Mouse (Mus musculus) cerebellum, adult 18-20 months (tissue): Measurements from ENCODE around the gene Patz1.

Experiments
- DNase-seq, 2 experiments: peaks; one replicate each; pipeline ENCODE4 v3.0.0; 2021

The Patz1 gene

DNA sequence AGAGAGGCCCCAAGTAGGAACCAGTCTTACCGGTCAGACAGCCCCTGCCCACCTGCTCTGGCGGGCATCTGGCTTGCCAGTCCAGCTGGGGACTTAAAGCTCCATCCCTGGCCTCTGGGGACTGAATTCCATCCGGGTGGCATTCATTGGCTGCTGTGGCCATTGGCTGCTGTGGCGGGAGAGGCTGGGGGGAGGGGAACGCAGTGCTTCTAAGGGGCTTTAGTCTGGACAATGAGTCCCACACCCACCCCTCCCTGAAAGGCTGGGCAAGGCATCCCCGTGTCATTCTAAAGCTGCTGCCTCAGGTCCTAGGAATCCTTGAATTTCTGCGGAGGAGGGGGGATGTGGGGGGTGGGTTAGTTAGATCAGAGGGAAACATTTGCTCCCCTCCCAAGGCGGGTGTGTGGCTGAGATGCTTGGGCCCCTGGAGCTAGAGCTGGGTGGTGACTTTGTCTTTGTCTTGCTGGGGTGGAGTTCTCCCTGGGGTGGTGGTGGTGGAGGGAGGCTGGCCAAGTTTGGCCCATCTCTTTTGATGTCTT lies 4.1 kb downstream of the Patz1 start:
- peak; percentile 32 for DNase-seq

DNA sequence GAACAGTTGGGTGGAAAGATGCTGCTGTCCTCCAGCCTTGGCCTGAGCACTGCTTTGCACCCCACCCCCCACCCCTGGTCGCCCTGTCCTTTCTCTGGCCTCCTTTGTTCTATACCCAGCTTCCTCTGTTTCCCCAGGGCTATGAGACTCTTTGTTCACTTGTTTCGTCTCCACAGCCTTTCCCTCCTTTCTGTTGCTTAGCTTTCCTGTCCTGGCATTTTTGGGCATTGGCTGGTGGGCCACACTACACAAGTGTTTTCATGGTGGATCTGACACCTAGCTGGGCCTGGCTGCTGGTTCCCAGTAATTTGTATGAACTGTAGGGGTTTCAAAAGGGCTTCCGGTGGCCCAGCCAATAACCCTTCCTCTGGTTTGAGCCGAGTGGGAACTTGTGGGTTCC lies 4.7 kb downstream of the Patz1 start:
- no peak for DNase-seq

DNA sequence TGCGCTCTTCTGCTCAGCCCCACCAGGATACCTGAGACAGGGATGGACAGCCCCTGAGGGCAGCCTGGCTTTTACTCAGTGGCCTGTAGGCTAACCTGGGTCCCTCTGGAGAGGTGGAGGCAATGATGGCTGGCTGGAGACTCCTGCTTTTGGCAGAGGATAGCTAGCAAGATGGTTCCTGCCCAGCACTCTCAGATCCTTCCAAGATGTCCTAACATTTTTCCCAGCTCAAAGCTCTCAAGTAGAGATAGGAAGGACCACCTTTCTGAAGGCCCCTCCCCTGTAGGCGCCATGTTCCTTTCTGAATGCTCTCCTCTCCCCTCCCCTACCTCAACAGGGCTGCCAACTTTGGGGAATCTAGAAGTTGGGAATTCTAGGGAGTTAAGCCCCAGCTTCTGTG lies 6.0 kb downstream of the Patz1 start:
- no peak for DNase-seq

DNA sequence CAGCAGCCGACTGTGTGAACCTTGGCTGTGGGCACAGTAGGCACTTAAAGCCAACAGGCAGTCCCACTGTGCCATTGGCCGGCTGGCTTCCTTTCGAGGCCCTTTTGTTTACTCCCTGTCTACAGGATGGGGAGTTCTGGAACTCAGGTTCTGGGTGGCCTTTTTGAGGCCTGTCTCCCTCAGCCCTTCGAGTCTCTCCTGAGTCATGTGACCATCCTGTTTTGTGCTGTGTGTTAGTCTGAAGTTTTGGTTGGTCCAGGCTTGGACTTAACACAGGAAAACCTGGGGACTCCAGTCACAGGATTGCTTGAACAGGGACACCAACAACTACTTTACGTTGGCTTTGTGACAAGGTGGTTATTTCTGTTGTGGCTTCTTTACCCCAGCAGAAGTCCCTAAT lies 7.4 kb downstream of the Patz1 start:
- no peak for DNase-seq

DNA sequence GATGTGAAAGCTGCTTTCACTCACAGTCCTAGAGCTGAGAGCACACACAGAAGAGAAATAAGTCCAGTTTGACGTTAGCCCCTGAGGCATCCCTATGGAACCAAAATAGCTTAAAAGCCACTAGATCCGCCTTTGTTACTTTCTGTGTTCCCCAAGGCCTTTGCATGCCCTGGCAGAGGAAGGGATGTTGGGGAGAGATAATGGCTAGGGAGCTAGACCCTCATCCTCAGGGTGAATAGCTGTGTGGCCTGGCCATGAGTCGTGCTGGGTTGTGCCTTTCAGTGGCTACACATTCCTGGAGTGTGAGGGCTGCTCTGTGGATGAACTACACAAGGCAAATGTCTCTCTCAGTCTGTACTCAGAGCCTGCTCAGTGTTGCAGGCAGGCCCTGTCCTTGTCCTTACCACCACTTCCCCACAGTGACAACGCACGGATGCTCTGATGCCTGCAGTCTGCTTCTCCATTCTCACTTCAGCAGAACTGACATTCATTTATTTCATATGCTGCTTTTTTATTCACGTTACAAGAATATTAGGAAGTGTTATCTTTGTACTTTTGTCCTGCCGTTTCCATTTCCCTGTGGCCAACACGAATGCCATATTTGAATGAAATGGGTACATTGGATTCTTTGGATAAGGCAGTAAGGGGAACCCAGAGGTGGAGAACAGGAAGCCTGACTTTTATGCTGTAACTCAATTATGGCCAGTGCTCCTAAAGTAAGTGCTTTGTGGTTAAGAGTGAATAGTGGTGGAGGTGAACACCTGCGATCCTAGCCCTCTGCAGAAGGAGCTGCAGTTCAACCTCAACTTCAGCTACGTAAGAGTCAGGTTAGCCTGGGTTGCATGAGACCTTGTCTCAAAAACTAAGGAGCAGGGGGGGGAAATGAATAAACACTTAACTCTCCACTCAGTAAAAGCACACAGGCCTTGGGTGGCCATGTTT lies 9.5 kb downstream of the Patz1 start:
- no peak for DNase-seq

DNA sequence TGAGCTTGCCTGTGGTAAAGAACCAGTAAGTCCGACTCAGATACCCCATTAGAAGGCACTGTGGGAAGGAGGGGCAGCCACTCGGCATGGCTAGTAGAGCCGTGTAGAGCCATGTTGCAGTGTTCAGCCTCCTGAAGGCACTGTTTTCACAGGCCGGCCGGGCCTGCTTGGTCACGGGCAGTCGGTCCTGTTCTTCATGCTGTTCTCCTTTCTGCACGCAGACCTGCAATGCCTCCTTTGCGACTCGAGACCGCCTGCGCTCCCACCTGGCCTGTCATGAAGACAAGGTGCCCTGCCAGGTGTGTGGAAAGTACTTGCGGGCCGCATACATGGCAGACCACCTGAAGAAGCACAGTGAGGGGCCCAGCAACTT lies 10.1 kb downstream of the Patz1 start:
- no peak for DNase-seq

DNA sequence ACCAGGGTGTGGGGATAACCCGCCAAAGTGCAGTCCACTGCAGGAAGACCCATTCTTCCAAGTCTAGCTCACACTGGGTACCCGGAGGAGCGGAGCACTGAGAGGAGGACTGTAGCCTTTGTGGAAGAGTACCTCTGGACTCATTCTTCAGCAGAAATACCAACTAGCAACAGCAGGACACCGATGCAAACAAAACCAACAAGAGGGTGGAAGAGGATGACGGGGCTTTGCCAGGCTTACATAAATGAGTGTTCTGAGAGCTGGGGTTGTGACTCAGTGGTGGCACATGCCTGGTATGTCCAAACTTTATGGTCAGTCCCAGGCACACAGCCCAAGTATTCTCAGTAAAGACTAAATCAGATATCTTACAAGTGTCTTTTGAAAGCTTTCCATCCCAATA lies 12.4 kb downstream of the Patz1 start:
- DNase-seq = no peak

DNA sequence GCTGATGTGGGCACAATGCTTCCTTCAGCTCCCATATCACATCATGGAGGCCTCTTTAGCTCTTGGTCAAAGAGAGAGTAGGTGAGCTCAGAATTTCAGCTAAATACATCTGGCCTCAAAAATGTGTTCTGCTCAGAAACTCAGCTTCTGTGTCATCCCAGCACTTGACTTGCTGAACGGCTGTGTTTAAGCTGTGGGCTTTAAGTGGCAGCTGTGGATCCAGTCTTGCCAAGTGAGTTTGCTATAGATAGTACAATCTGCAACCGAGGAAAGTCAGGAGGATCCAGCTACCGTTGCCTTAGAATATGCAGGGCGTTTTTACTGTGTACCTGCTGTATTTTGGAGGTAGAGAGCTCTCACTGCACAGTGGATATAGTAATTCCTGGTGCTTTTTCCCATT lies 13.7 kb downstream of the Patz1 start:
- no peak for DNase-seq

DNA sequence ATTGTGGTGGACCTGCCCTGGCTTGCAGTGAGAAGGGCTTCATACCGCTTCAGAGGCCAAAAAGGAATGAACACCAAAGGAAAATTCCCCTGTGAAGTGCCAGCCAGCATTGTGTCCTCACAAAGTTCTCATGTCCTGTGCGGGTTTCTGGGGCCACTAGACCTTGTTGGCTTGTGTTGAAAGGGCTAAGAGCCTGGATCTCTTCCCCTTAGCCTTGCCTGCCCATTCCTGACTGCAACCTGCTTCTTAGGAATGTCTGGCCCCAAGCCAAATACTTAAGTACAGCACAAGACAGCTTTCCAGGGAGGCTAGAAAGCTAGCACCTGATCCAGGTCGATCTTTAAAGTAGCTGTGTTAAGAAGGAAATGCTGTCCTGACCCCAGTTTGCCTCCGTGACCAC lies 14.1 kb downstream of the Patz1 start:
- no peak for DNase-seq

DNA sequence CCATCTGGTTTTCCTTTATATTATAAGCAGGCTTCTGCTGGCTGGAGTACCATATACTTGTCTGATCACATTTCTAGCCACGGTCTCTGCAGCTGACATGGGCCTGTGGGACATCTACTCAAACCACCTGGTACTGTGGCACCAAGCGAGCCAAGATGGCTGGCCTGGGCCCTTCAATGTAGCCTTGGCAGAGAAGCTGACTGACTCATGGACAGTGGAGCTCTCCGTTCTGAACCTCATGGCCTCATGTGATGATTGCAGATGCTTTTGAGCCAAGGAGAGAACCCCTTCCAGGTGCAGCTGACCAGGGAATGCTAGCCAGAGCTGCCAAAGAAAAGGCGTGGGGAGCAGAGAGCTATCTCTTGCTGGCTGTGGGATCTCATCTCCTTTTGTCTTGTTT lies 17.1 kb downstream of the Patz1 start:
- DNase-seq = peak in 1 of 2 experiments; percentile 21

DNA sequence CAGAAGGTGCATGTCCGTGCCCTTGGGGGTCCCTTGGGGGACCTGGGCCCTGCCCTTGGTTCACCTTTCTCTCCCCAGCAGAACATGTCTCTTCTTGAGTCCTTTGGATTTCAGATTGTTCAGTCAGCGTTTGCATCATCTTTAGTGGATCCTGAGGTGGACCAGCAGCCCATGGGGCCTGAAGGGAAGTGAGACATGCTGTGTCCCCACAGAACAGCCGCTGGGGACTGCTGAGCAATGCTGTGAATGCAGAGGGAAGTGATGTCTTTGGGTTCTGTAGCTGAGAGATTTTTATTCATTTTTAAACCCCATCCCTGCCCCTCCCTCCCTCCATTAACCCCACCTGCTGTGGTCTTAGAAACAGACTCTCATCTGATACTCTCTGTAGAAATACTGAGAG lies 19.2 kb downstream of the Patz1 start:
- no peak for DNase-seq

DNA sequence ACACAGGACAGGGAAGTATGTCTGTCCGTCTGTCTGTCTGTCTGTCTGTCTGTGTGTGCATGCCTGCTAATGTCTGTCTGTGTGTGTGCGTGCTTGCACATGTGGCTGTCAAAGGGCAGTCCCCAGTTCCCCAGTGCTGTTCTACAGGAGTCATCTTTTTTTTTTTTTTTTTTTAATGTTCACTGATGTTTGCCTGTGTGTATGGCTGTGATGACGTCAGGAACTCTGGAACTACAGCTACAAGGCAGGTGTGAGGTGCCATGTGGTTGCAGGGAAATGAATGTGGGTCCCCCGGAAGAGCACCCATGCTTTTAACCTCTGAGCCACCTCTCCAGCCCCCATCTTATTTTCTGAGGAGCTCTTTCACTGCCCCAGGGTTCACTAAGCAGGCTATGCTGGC lies 21.2 kb downstream of the Patz1 start:
- DNase-seq = no peak

DNA sequence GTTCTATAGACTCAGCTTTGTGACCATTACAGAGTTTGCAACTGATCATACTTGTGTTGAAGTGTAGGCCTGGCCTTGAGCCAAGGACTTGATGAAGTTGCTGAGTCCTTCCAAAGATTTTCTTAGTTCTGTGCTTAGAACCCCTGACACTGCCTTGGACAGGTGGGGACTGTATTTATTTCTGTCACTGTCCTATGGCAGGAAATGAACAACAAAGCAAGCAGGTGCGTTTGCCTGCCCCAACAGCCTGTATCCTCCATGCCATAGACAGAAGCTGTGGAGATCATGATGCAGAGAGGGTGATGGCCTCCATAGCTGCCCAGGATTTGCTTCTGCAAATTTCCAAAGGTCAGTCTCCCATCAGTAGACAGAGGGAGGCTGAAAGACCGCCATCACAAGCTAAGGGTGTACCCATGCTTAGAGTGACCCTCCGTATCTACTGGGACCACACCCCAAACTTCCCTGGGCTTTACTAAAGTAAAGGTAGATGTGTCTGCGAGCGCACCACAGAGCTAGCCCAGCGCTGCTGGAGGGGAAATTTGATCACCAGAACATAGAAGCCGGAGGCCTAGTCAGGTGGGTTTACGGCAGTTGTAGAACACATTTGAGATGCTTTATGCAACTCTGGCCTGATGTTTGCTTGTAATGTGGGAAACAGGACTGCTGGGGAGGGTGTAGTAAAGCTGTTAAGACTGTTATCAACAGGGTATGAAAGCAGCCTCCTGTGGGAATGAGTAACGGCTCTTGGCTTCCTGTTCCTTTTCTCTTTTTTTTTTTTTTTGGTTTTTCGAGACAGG lies 22.3 kb downstream of the Patz1 start:
- DNase-seq = no peak

DNA sequence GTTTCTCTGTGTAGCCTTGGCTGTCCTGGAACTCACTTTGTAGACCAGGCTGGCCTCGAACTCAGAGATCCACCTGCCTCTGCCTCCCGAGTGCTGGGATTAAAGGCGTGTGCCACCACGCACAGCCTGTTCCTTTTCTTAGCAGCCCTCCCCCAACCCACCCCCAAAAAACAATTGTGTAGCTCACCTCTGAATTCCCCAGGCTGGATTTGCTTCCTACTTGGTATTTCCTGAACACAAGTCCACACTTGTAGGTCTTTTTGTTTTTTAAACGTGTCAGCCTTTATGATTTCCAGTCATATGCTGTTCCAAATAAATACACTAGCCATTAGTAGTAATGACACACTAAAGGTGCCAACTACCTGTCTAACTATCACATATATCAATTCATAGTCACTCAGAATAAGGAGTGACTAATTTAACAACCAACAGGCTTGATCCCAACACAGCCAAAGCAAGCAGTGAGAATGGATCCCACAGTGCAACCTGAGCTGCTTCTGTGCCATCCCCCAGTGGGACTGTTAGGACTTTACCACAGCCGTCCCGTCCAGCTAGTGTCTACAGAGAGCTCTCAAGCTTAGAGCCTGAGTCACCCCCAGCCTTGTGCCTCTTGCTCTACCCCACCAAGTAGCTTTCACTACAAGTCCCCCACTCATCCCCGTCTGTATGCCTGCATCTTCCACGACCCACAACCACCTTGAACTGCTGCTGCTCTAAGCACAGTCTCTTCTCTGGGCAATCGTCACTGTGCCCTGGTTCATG lies 23.1 kb downstream of the Patz1 start:
- DNase-seq = no peak

DNA sequence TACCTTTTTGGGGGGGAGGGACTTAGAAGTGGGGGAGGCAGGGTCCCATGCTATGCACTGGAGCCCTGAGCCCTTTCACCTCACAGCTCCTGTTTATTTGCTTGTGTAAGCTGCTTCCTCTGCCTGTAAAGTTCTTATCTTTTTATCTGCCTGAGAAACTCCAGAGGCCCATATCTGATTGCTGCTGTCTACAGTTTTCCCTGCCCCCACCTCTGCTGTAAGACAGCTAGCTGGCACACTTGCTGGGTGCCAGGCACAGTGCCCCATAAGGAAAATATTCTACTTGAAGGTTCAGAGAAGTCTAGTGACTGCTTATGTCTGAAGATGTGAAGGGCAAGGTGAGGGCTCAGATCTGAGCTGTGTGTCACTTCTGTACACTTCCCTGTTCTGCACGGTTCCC lies 24.6 kb downstream of the Patz1 start:
- DNase-seq = no peak

DNA sequence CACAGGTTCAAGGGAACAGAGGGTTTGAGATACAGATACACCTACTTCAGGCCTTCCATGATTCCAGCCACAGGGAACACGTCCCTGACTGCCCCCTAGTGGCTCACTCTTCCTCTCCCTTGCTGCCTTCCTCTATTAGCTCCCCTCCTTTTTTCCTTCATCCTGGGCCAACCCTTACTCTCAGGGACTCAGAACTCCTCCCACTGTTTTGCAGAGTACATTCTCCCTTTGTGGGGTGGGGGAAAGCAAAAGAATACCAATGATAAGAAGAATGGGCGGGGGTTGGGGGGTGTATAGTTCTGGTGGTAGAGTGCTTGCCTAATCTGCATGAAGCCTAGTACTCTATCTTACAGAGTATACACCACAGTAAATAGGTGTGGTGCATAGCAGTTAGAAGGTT lies 25.5 kb downstream of the Patz1 start:
- peak; percentile 83 to 85 for DNase-seq

DNA sequence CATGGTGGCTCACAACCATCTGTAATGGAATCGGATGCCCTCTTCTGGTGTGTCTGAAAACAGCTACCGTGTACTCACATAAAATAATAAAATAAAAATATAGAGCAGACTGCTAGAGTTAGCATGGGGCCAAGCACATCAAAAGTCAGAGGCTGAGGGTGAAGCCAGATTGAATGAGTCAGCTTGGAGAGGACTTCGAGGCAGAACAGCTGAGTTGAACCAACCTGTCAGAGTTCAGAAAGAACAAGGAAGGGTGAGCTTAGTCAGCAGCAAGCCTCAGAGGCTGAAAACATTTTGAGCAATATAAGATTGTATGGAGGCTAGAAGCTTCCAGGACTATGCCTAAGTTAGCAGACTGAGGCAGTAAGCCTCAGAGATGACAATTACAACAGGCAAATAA lies 29.6 kb downstream of the Patz1 start:
- DNase-seq = no peak

DNA sequence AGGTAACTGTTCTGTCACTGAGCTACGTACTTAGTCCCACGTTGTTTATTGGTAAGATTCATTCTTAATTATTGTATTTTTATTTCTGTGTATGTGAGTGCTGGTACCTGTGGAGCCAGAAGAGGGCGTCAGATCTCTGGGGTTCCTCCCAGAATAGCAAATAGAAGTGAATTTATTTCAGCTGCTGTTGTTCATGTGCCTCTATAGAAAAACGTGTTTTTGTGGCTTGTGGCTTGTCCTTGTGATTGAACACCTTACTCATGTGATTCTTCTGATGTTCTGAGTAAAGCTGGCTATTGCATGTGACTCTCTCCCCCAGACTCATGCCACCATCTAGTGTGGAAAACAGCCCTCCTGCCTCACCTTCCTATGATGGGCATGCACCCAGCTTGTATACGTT lies 39.6 kb downstream of the Patz1 start:
- no peak for DNase-seq

DNA sequence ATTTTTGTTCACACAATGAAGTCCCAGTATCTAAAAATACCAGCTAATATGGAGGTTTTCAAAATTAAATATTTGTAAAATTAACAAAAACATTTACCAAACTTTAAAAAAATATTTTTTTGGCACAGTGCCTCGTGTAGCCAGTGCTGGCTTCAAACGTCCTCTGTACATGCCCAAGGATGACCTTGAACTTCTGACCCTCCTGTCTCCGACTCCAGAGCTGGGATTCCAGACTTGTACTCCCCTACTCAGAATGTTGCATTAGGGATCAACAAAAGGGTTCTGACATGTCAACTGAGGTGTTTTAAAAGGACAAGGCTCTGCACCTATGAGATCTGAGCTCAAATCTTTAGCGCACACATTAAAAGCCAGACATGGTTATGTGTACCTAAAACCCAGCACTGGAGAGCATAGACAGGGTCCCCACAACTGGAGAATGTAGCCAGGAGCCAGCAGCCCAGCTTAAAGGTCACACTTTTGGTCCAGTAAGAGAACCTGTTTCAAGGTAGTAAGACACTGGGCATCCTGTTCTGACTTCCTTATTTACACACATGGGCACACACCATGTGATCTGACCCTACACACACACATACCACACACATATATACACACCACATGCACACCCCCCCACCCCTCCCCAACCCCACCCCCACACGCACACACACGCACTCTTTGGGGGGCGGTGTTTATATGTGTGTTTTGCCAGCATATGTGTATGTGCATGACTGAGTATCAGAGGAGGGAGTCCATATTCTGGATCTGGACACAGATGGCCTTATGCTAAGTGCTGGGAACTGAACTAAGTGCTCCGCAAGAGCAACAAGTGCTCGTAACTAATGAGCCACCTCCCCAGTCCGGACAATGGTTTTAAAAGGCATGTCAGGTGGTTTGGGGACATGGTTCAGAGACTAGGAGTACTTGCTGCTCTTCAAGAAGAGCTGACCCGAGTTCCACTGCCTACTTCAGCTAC lies 40.4 kb downstream of the Patz1 start:
- DNase-seq = no peak

DNA sequence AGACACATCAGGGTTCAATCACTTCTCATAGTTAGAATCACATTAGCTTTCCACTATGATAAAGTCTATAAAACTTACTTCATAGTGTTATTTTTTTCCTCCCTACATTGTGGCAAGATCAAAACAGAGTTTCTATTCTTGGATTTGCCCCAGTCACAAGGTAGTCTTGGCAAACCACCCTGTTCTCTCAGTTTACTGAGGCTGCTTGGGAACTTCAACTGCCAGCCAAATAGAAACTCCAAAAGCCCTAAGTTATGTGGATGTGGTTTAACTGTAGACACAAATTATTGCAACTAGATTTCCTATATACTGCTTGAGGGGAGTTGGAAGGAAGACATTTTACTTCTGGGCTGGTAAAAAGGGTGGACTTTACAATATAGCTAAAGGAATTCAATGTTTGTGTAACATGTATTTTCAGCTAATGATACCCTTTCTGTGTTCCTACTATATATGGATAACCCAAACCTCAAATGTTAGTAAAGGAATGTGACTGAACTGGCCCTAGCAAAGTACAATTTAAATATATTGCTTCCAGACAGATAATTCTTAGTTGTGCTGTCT lies 41.3 kb downstream of the Patz1 start, which contains the start of gene Pik3ip1:
Gene Pik3ip1, plus strand, starts transcription at position 511 of the 561 bp plus-strand sequence.
- no peak for DNase-seq

DNA sequence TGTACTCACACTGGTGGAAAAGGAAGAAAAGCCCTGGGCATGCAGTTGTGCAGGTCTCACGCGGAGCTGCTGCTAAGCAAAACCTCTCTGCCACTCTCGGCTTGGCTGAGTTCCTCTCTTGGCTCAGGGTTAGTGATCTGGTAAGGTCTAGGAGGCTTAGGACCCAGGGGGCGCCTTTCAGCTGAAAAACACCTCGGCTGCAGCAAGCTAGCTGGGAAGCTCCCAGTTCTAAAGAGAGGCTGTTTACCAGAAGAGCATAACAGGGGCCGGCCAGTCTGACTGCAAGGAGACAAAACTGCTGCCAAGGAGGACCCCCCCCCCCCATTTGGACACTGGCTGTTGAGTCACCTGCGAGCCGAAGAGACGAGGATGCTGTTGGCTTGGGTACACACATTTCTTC lies 41.9 kb downstream of the Patz1 start:
- DNase-seq = peak; percentile 93 to 98
